16 mouse cellular contexts compared by ENCODE assay signal in the genomic region with DNA sequence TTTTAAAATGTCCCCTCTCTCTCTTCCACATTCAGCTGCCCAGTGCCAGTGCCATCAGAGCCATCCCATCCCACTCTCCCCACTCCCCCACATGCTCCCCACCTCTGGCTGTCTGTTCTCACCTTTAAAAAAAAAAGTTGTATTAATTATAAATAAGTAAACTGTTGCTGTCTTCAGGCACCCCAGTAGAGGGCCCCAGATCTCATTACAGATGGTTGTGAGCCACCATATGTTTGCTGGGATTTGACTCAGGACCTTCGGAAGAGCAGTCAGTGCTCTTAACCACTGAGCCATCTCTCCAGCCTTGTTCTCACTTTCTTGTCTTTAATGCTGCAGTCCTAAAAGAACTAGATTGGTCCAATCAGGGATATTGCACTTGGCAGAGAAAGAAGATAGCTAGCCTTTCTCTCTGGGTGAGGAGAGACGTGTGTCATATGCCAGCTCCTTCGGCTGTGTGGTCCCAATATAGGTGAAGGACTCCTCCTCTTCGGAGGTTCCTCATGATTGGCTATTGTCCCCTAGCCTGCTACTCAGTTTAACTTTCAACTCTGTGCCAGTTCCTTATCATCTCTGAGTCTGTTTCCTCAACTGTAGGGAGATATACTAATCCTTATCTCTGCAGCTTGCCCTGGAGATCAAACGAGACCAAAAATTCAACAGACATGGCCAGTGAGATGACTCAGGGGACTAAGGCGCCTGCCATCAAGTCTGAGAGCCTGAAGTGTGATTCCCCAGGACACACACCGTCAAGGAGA.
DNase-seq lines count a peak whose midpoint lies in the region; ATAC-seq and TF ChIP-seq lines count a peak whose summit lies in the region.
"Had no signal": no experiment of that assay in that cellular context is flagged by ENCODE, and none has a peak within 500 bp of the region (broad histone marks: within the 10 kb centered on the region; RNA-seq: fewer than 3 reads in every experiment).

No protein-coding gene starts in this region.

- peak overlapping the region; percentile 99 for H3K27ac ChIP-seq in liver, embryonic 12.5 days
- H3K27ac ChIP-seq in stomach, postnatal 0 days (replicated peaks) = no peak overlapping the region
- H3K27ac ChIP-seq: embryonic facial prominence, embryonic 12.5 days; macrophage had no signal

- DNase-seq in heart, adult 11 months = peak; percentile 83
- no peak for DNase-seq in heart, postnatal 14 days
- peak; percentile 30 to 49 for DNase-seq in spleen, postnatal 4 days (ENCODE audit: low spot score in 2 of 2)
- DNase-seq in spleen, postnatal 14 days (ENCODE audit: low spot score in 2 of 2) = no peak
- no peak for DNase-seq in stomach, postnatal 0 days (ENCODE audit: low spot score)
- DNase-seq in frontal cortex, adult 2 months (ENCODE audit: extremely low spot score in 1 of 2, low spot score in 1 of 2) = no peak
- no peak for DNase-seq in thymus, postnatal 36 days
- DNase-seq: cerebellum, adult 8-10 months; heart, postnatal 4 days; kidney, adult 9 months; right cerebral cortex, postnatal 25 days; thymus, adult 2 months had no signal

- peak; percentile 48 for TF ChIP-seq CTCF in stomach, postnatal 0 days (IDR thresholded peaks at IDR 0.05; ENCODE audit: low read depth)

- TF ChIP-seq EP300 in stomach, postnatal 0 days (optimal IDR thresholded peaks at IDR 0.05) = no peak

- H3K9ac ChIP-seq in liver, embryonic 12.5 days = peak overlapping the region; percentile 68
- H3K9ac ChIP-seq in stomach, postnatal 0 days (ENCODE audit: low read length) = no peak overlapping the region
- H3K9ac ChIP-seq: embryonic facial prominence, embryonic 12.5 days had no signal

- peak overlapping the region; percentile 16 for H3K4me3 ChIP-seq in liver, embryonic 12.5 days
- H3K4me3 ChIP-seq in stomach, postnatal 0 days (ENCODE audit: low read depth, low read length) = no peak overlapping the region
- H3K4me3 ChIP-seq: embryonic facial prominence, embryonic 12.5 days had no signal

- peaks cover 5% of the 10 kb centered on the region; the same call in 1 of the 2 replicates for H3K9me3 ChIP-seq in liver, embryonic 12.5 days (replicated peaks)
- H3K9me3 ChIP-seq in stomach, postnatal 0 days (ENCODE audit: control insufficient read depth, low read length) = no peaks in the 10 kb centered on the region
- H3K9me3 ChIP-seq: embryonic facial prominence, embryonic 12.5 days had no signal

- 16% methylated on average over 7 of the region's 7 CpGs for WGBS in liver, embryonic 12.5 days (ENCODE audit: insufficient replicate concordance)
- 61% methylated on average over 7 of the region's 7 CpGs for WGBS in stomach, postnatal 0 days

- H3K4me2 ChIP-seq in liver, embryonic 12.5 days = peak overlapping the region; percentile 62
- H3K4me2 ChIP-seq in stomach, postnatal 0 days (replicated peaks; ENCODE audit: low read depth) = no peak overlapping the region
- H3K4me2 ChIP-seq: embryonic facial prominence, embryonic 12.5 days had no signal

- peak; percentile 77 for ATAC-seq in liver, embryonic 12.5 days
- ATAC-seq in stomach, postnatal 0 days (ENCODE audit: low FRiP score, low TSS enrichment) = peak; percentile 12; the same call in 1 of the 2 replicates
- ATAC-seq: forebrain, embryonic 16.5 days had no signal

- peaks cover 51% of the 10 kb centered on the region for H3K4me1 ChIP-seq in liver, embryonic 12.5 days
- no peaks in the 10 kb centered on the region for H3K4me1 ChIP-seq in stomach, postnatal 0 days (replicated peaks; ENCODE audit: control insufficient read depth, insufficient read depth)
- H3K4me1 ChIP-seq: embryonic facial prominence, embryonic 12.5 days had no signal

- H3K27me3 ChIP-seq in liver, embryonic 12.5 days (replicated peaks) = no peaks in the 10 kb centered on the region
- H3K27me3 ChIP-seq in stomach, postnatal 0 days (ENCODE audit: control insufficient read depth, insufficient read depth, low read length) = no peaks in the 10 kb centered on the region
- H3K27me3 ChIP-seq: embryonic facial prominence, embryonic 12.5 days had no signal

- H3K36me3 ChIP-seq in liver, embryonic 12.5 days = no peaks in the 10 kb centered on the region
- no peaks in the 10 kb centered on the region for H3K36me3 ChIP-seq in stomach, postnatal 0 days (ENCODE audit: control insufficient read depth, insufficient read depth, low read length)
- H3K36me3 ChIP-seq: embryonic facial prominence, embryonic 12.5 days had no signal

- intact Hi-C loops in heart, postnatal 14 days (cut with DNase I) = no loop called here

Comparison
In these comparisons a context has a peak if more than half of its experiments do, and no peak if none do; other contexts are left out.
1. DNase-seq: peak in heart, adult 11 months (single experiment) and spleen, postnatal 4 days (2 of 2); none in heart, postnatal 14 days (0 of 2), spleen, postnatal 14 days (0 of 2), stomach, postnatal 0 days (single experiment), frontal cortex, adult 2 months (0 of 2) and thymus, postnatal 36 days (0 of 2).